Mouse (Mus musculus): Measurements from ENCODE around the gene Ccdc138. TPM values are rescaled to one million over a fixed set of nuclear protein-coding genes. Genes with fewer than 3 reads are reported as not detected.

Gene Ccdc138
- 11.4 and 11.5 TPM in 2 replicates for polyA plus RNA-seq (2015; fragmentation: Nextera tagmentation; extraction: Ambion mirVana)

GRCm38 (mm10) chr10:58497320-58498284 lies at the start of gene Ccdc138:
TSS of gene Ccdc138 (plus strand) at chr10:58497948.
- Histone ChIP-seq H3K27ac (ENCODE audit: low read length) (peak within 1 kb of the TSS; percentile 84), H3K9me3 (ENCODE audit: control insufficient read depth, low read length) (no peaks in the 10 kb centered on the region), H3K36me3 (ENCODE audit: control insufficient read depth, insufficient read depth) (peaks cover 9% of the 10 kb centered on the region), H3K4me2 (ENCODE audit: low read length) (peak within 1 kb of the TSS; percentile 74), H3K27me3 (replicated peaks; ENCODE audit: control insufficient read depth, insufficient read depth, low read length) (no peaks in the 10 kb centered on the region), H3K9ac (replicated peaks; ENCODE audit: low read depth, low read length) (peak within 1 kb of the TSS; percentile 77), H3K4me3 (replicated peaks; ENCODE audit: low read length) (peak within 1 kb of the TSS; percentile 95), H3K4me1 (replicated peaks; ENCODE audit: control insufficient read depth, insufficient read depth, low read length) (peaks cover 11% of the 10 kb centered on the region)
- ATAC-seq = peak; percentile 99
- 1% methylated on average over 50 of the region's 50 CpGs for WGBS

GRCm38 (mm10) chr10:58451575-58451974 lies 46.2 kb upstream of the Ccdc138 start:
- H3K27me3 ChIP-seq (replicated peaks; ENCODE audit: control insufficient read depth, insufficient read depth, low read length) = no peaks in the 10 kb centered on the region
- H3K4me3 ChIP-seq (replicated peaks; ENCODE audit: low read length) = no peak overlapping the region
- H3K9ac ChIP-seq (replicated peaks; ENCODE audit: low read depth, low read length) = no peak overlapping the region
- no peak for ATAC-seq
- H3K4me2 ChIP-seq (ENCODE audit: low read length) = no peak overlapping the region
- no peaks in the 10 kb centered on the region for H3K9me3 ChIP-seq (ENCODE audit: control insufficient read depth, low read length)
- no peak overlapping the region for H3K27ac ChIP-seq (ENCODE audit: low read length)
- peaks cover 11% of the 10 kb centered on the region; the same call in 1 of the 2 replicates for H3K36me3 ChIP-seq (ENCODE audit: control insufficient read depth, insufficient read depth)
- peaks cover 6% of the 10 kb centered on the region; the same call in 1 of the 2 replicates for H3K4me1 ChIP-seq (replicated peaks; ENCODE audit: control insufficient read depth, insufficient read depth, low read length)

- WGBS = 87% methylated on average over 1 of the region's 1 CpGs
- no peaks in the 10 kb centered on the region for H3K9me3 ChIP-seq (ENCODE audit: control insufficient read depth, low read length)
Measured at GRCm38 (mm10) chr10:58452185-58452584, 45.6 kb upstream of the Ccdc138 start.

GRCm38 (mm10) chr10:58459896-58460295 lies 37.9 kb upstream of the Ccdc138 start:
- H3K27ac ChIP-seq (ENCODE audit: low read length) = no peak overlapping the region
- peaks cover 17% of the 10 kb centered on the region for H3K36me3 ChIP-seq (ENCODE audit: control insufficient read depth, insufficient read depth)
- no peak overlapping the region for H3K4me2 ChIP-seq (ENCODE audit: low read length)
- ATAC-seq = no peak
- WGBS = 100% methylated on average over 1 of the region's 1 CpGs
- no peaks in the 10 kb centered on the region for H3K4me1 ChIP-seq (replicated peaks; ENCODE audit: control insufficient read depth, insufficient read depth, low read length)
- no peaks in the 10 kb centered on the region for H3K27me3 ChIP-seq (replicated peaks; ENCODE audit: control insufficient read depth, insufficient read depth, low read length)
- H3K4me3 ChIP-seq (replicated peaks; ENCODE audit: low read length) = no peak overlapping the region
- no peak overlapping the region for H3K9ac ChIP-seq (replicated peaks; ENCODE audit: low read depth, low read length)
- H3K9me3 ChIP-seq (ENCODE audit: control insufficient read depth, low read length) = no peaks in the 10 kb centered on the region

More at GRCm38 (mm10) chr10:58452185-58452584, 45.6 kb upstream of the Ccdc138 start:
- Histone ChIP-seq H3K4me2 (ENCODE audit: low read length) (no peak overlapping the region), H3K9ac (replicated peaks; ENCODE audit: low read depth, low read length) (no peak overlapping the region), H3K36me3 (ENCODE audit: control insufficient read depth, insufficient read depth) (peaks cover 11% of the 10 kb centered on the region; the same call in 1 of the 2 replicates), H3K27me3 (replicated peaks; ENCODE audit: control insufficient read depth, insufficient read depth, low read length) (no peaks in the 10 kb centered on the region), H3K4me1 (replicated peaks; ENCODE audit: control insufficient read depth, insufficient read depth, low read length) (peaks cover 6% of the 10 kb centered on the region; the same call in 1 of the 2 replicates), H3K27ac (ENCODE audit: low read length) (no peak overlapping the region), H3K4me3 (replicated peaks; ENCODE audit: low read length) (no peak overlapping the region)
- ATAC-seq = no peak

- Histone ChIP-seq H3K4me3 (replicated peaks; ENCODE audit: low read length) (no peak overlapping the region), H3K4me1 (replicated peaks; ENCODE audit: control insufficient read depth, insufficient read depth, low read length) (peaks cover 18% of the 10 kb centered on the region), H3K27me3 (replicated peaks; ENCODE audit: control insufficient read depth, insufficient read depth, low read length) (no peaks in the 10 kb centered on the region), H3K36me3 (ENCODE audit: control insufficient read depth, insufficient read depth) (peaks cover 15% of the 10 kb centered on the region), H3K9ac (replicated peaks; ENCODE audit: low read depth, low read length) (no peak overlapping the region), H3K4me2 (ENCODE audit: low read length) (no peak overlapping the region), H3K9me3 (ENCODE audit: control insufficient read depth, low read length) (no peaks in the 10 kb centered on the region), H3K27ac (ENCODE audit: low read length) (peak overlapping the region; percentile 78)
- peak; percentile 88 for ATAC-seq
- 50% methylated on average over 5 of the region's 5 CpGs for WGBS
Measured at GRCm38 (mm10) chr10:58477086-58477755, 20.5 kb upstream of the Ccdc138 start.

GRCm38 (mm10) chr10:58478071-58478578 lies 19.6 kb upstream of the Ccdc138 start:
- peaks cover 18% of the 10 kb centered on the region for H3K36me3 ChIP-seq (ENCODE audit: control insufficient read depth, insufficient read depth)
- peaks cover 18% of the 10 kb centered on the region for H3K4me1 ChIP-seq (replicated peaks; ENCODE audit: control insufficient read depth, insufficient read depth, low read length)
- no peaks in the 10 kb centered on the region for H3K9me3 ChIP-seq (ENCODE audit: control insufficient read depth, low read length)
- H3K9ac ChIP-seq (replicated peaks; ENCODE audit: low read depth, low read length) = no peak overlapping the region
- no peaks in the 10 kb centered on the region for H3K27me3 ChIP-seq (replicated peaks; ENCODE audit: control insufficient read depth, insufficient read depth, low read length)
- no peak overlapping the region for H3K4me2 ChIP-seq (ENCODE audit: low read length)
- WGBS = 92% methylated on average over 2 of the region's 2 CpGs
- peak overlapping the region; percentile 78 for H3K27ac ChIP-seq (ENCODE audit: low read length)
- no peak overlapping the region for H3K4me3 ChIP-seq (replicated peaks; ENCODE audit: low read length)
- ATAC-seq = no peak

- Histone ChIP-seq H3K9me3 (ENCODE audit: control insufficient read depth, low read length) (no peaks in the 10 kb centered on the region), H3K27ac (ENCODE audit: low read length) (no peak overlapping the region), H3K27me3 (replicated peaks; ENCODE audit: control insufficient read depth, insufficient read depth, low read length) (no peaks in the 10 kb centered on the region), H3K4me2 (ENCODE audit: low read length) (no peak overlapping the region), H3K4me1 (replicated peaks; ENCODE audit: control insufficient read depth, insufficient read depth, low read length) (peaks cover 18% of the 10 kb centered on the region), H3K9ac (replicated peaks; ENCODE audit: low read depth, low read length) (no peak overlapping the region), H3K4me3 (replicated peaks; ENCODE audit: low read length) (no peak overlapping the region), H3K36me3 (ENCODE audit: control insufficient read depth, insufficient read depth) (peaks cover 32% of the 10 kb centered on the region)
- WGBS = 98% methylated on average over 4 of the region's 4 CpGs
- no peak for ATAC-seq
Measured at GRCm38 (mm10) chr10:58479954-58480490, 17.7 kb upstream of the Ccdc138 start.

GRCm38 (mm10) chr10:58491031-58491430 lies 6.7 kb upstream of the Ccdc138 start:
- H3K36me3 ChIP-seq (ENCODE audit: control insufficient read depth, insufficient read depth) = peaks cover 27% of the 10 kb centered on the region
- no peaks in the 10 kb centered on the region for H3K9me3 ChIP-seq (ENCODE audit: control insufficient read depth, low read length)
- H3K4me2 ChIP-seq (ENCODE audit: low read length) = no peak overlapping the region
- no peak for ATAC-seq
- no peaks in the 10 kb centered on the region for H3K4me1 ChIP-seq (replicated peaks; ENCODE audit: control insufficient read depth, insufficient read depth, low read length)
- no peaks in the 10 kb centered on the region for H3K27me3 ChIP-seq (replicated peaks; ENCODE audit: control insufficient read depth, insufficient read depth, low read length)
- H3K4me3 ChIP-seq (replicated peaks; ENCODE audit: low read length) = no peak overlapping the region
- no peak overlapping the region for H3K27ac ChIP-seq (ENCODE audit: low read length)
- no peak overlapping the region for H3K9ac ChIP-seq (replicated peaks; ENCODE audit: low read depth, low read length)
- 96% methylated on average over 5 of the region's 5 CpGs for WGBS

GRCm38 (mm10) chr10:58495637-58496036 lies 2.1 kb upstream of the Ccdc138 start:
- ATAC-seq = no peak

More at GRCm38 (mm10) chr10:58495637-58496036, 2.1 kb upstream of the Ccdc138 start:
- 86% methylated on average over 2 of the region's 2 CpGs for WGBS
- no peak overlapping the region for H3K27ac ChIP-seq (ENCODE audit: low read length)
- no peak overlapping the region for H3K4me2 ChIP-seq (ENCODE audit: low read length)
- peaks cover 23% of the 10 kb centered on the region for H3K36me3 ChIP-seq (ENCODE audit: control insufficient read depth, insufficient read depth)
- H3K9ac ChIP-seq (replicated peaks; ENCODE audit: low read depth, low read length) = no peak overlapping the region
- H3K27me3 ChIP-seq (replicated peaks; ENCODE audit: control insufficient read depth, insufficient read depth, low read length) = no peaks in the 10 kb centered on the region
- no peaks in the 10 kb centered on the region for H3K9me3 ChIP-seq (ENCODE audit: control insufficient read depth, low read length)
- H3K4me3 ChIP-seq (replicated peaks; ENCODE audit: low read length) = no peak overlapping the region
- H3K4me1 ChIP-seq (replicated peaks; ENCODE audit: control insufficient read depth, insufficient read depth, low read length) = peaks cover 11% of the 10 kb centered on the region
